Mouse (Mus musculus) testis, adult 2 months (tissue): ENCODE results near the gene Etv1.

Experiments used
- CTCF ChIP-seq: fragments of 200-500 bp; IDR thresholded peaks from 2 replicates; pipeline ENCODE4 v1.5.1; 2012; ENCODE audit warnings: low read depth, mild to moderate bottlenecking, inconsistent platforms, low read length, moderate library complexity; ENCODE audit not compliant: control insufficient read depth, insufficient read depth, insufficient replicate concordance
- POLR2A ChIP-seq: fragments of 200-500 bp; IDR thresholded peaks from 2 replicates; pipeline ENCODE4 v1.6.1; 2012; ENCODE audit warnings: low read depth, mild to moderate bottlenecking, inconsistent platforms, low read length, moderate library complexity; ENCODE audit not compliant: control insufficient read depth

DNA sequence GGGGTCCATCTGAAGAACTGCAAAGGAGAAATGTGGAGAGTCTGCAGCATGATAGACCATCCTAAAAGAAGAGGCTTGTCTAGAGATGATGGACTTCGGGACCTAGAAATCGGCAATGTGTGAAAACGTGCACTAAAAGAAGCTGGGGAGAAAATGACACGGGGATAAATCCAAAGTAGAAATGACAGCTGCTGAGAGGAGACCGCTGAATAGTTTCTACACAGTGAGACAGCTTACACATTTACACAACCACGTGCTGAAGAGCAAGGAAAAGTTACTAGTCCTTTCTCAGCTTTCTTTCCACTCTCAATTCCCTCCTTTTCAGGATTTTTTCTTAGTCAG is 1.3 kb upstream of the Etv1 start:
- TF ChIP-seq POLR2A (no peak), CTCF (no peak)
